Mouse (Mus musculus): ENCODE data around the gene Rab8b. TPM values are rescaled to one million over a fixed set of nuclear protein-coding genes. Genes with fewer than 3 reads are reported as not detected.
"Not testable (repeated sequence)": the region's sequence is repeated elsewhere in the genome, so short reads cannot be mapped to it uniquely, and the experiment has no call there.

The Rab8b gene
- polyA plus RNA-seq, 1 experiment = 25.3 TPM

GRCm38 (mm10) chr9:66914540-66914939, 4.9 kb downstream of the Rab8b start:
- Histone ChIP-seq H3K27ac (ENCODE audit: control insufficient read depth, insufficient read depth, low read depth, low read length, poor library complexity) (peak overlapping the region; percentile 37; the same call in 1 of the 2 replicates), H3K4me1 (ENCODE audit: control insufficient read depth, insufficient read depth, low read length) (peaks cover 10% of the 10 kb centered on the region; the same call in 1 of the 2 replicates), H3K4me3 (replicated peaks; ENCODE audit: control insufficient read depth, low read depth, low read length) (no peak overlapping the region)
- TF ChIP-seq CTCF (IDR thresholded peaks at IDR 0.05; ENCODE audit: control insufficient read depth, insufficient read depth, low read length) (no peak), POLR2A (IDR thresholded peaks at IDR 0.05; ENCODE audit: borderline replicate concordance, control insufficient read depth, low read depth, low read length) (no peak)
- 50% methylated on average over 3 of the region's 3 CpGs for WGBS

GRCm38 (mm10) chr9:66913254-66913934, 6.1 kb downstream of the Rab8b start:
- H3K4me1 ChIP-seq (ENCODE audit: control insufficient read depth, insufficient read depth, low read length) = peaks cover 10% of the 10 kb centered on the region; the same call in 1 of the 2 replicates
- H3K27ac ChIP-seq (ENCODE audit: control insufficient read depth, insufficient read depth, low read depth, low read length, poor library complexity) = peak overlapping the region; percentile 45; the same call in 1 of the 2 replicates
- H3K4me3 ChIP-seq (replicated peaks; ENCODE audit: control insufficient read depth, low read depth, low read length) = not testable (repeated sequence)
- WGBS = 62% methylated on average over 5 of the region's 5 CpGs

GRCm38 (mm10) chr9:66912304-66912703, 7.2 kb downstream of the Rab8b start:
- no peak for TF ChIP-seq CTCF (IDR thresholded peaks at IDR 0.05; ENCODE audit: control insufficient read depth, insufficient read depth, low read length)
- no peak for TF ChIP-seq POLR2A (IDR thresholded peaks at IDR 0.05; ENCODE audit: borderline replicate concordance, control insufficient read depth, low read depth, low read length)
- no peak overlapping the region for H3K27ac ChIP-seq (ENCODE audit: control insufficient read depth, insufficient read depth, low read depth, low read length, poor library complexity)
- no peak overlapping the region for H3K4me3 ChIP-seq (replicated peaks; ENCODE audit: control insufficient read depth, low read depth, low read length)
- peaks cover 12% of the 10 kb centered on the region; the same call in 1 of the 2 replicates for H3K4me1 ChIP-seq (ENCODE audit: control insufficient read depth, insufficient read depth, low read length)

- no peak overlapping the region for H3K4me3 ChIP-seq (replicated peaks; ENCODE audit: control insufficient read depth, low read depth, low read length)
- 43% methylated on average over 5 of the region's 5 CpGs for WGBS
- H3K27ac ChIP-seq (ENCODE audit: control insufficient read depth, insufficient read depth, low read depth, low read length, poor library complexity) = no peak overlapping the region
- TF ChIP-seq POLR2A (IDR thresholded peaks at IDR 0.05; ENCODE audit: borderline replicate concordance, control insufficient read depth, low read depth, low read length) = no peak
- TF ChIP-seq CTCF (IDR thresholded peaks at IDR 0.05; ENCODE audit: control insufficient read depth, insufficient read depth, low read length) = no peak
- peaks cover 9% of the 10 kb centered on the region; the same call in 1 of the 2 replicates for H3K4me1 ChIP-seq (ENCODE audit: control insufficient read depth, insufficient read depth, low read length)
Observed at GRCm38 (mm10) chr9:66910677-66911076, 8.8 kb downstream of the Rab8b start.

- TF ChIP-seq CTCF (IDR thresholded peaks at IDR 0.05; ENCODE audit: control insufficient read depth, insufficient read depth, low read length) (no peak), POLR2A (IDR thresholded peaks at IDR 0.05; ENCODE audit: borderline replicate concordance, control insufficient read depth, low read depth, low read length) (no peak)
- peak overlapping the region; percentile 22 for H3K27ac ChIP-seq (ENCODE audit: control insufficient read depth, insufficient read depth, low read depth, low read length, poor library complexity)
- no peak overlapping the region for H3K4me3 ChIP-seq (replicated peaks; ENCODE audit: control insufficient read depth, low read depth, low read length)
- 30% methylated on average over 7 of the region's 7 CpGs for WGBS
- H3K4me1 ChIP-seq (ENCODE audit: control insufficient read depth, insufficient read depth, low read length) = peaks cover 9% of the 10 kb centered on the region; the same call in 1 of the 2 replicates
Observed at GRCm38 (mm10) chr9:66909922-66910321, 9.6 kb downstream of the Rab8b start.

- TF ChIP-seq CTCF (IDR thresholded peaks at IDR 0.05; ENCODE audit: control insufficient read depth, insufficient read depth, low read length) (no peak), POLR2A (IDR thresholded peaks at IDR 0.05; ENCODE audit: borderline replicate concordance, control insufficient read depth, low read depth, low read length) (no peak)
- Histone ChIP-seq H3K27ac (ENCODE audit: control insufficient read depth, insufficient read depth, low read depth, low read length, poor library complexity) (no peak overlapping the region; the same call in 1 of the 2 replicates), H3K4me1 (ENCODE audit: control insufficient read depth, insufficient read depth, low read length) (peaks cover 3% of the 10 kb centered on the region; the same call in 1 of the 2 replicates), H3K4me3 (replicated peaks; ENCODE audit: control insufficient read depth, low read depth, low read length) (no peak overlapping the region)
- WGBS = 34% methylated on average over 5 of the region's 5 CpGs
Observed at GRCm38 (mm10) chr9:66907746-66908397, 11.6 kb downstream of the Rab8b start.

- TF ChIP-seq POLR2A (IDR thresholded peaks at IDR 0.05; ENCODE audit: borderline replicate concordance, control insufficient read depth, low read depth, low read length) = no peak
- no peak for TF ChIP-seq CTCF (IDR thresholded peaks at IDR 0.05; ENCODE audit: control insufficient read depth, insufficient read depth, low read length)
- Histone ChIP-seq H3K4me1 (ENCODE audit: control insufficient read depth, insufficient read depth, low read length) (peaks cover 3% of the 10 kb centered on the region; the same call in 1 of the 2 replicates), H3K27ac (ENCODE audit: control insufficient read depth, insufficient read depth, low read depth, low read length, poor library complexity) (no peak overlapping the region), H3K4me3 (replicated peaks; ENCODE audit: control insufficient read depth, low read depth, low read length) (no peak overlapping the region)
- 73% methylated on average over 8 of the region's 8 CpGs for WGBS
Observed at GRCm38 (mm10) chr9:66907126-66907525, 12.4 kb downstream of the Rab8b start.

GRCm38 (mm10) chr9:66905990-66906389, 13.5 kb downstream of the Rab8b start:
- WGBS = 75% methylated on average over 9 of the region's 9 CpGs
- TF ChIP-seq CTCF (IDR thresholded peaks at IDR 0.05; ENCODE audit: control insufficient read depth, insufficient read depth, low read length) = no peak
- TF ChIP-seq POLR2A (IDR thresholded peaks at IDR 0.05; ENCODE audit: borderline replicate concordance, control insufficient read depth, low read depth, low read length) = no peak
- Histone ChIP-seq H3K4me1 (ENCODE audit: control insufficient read depth, insufficient read depth, low read length) (peaks cover 1% of the 10 kb centered on the region; the same call in 1 of the 2 replicates), H3K27ac (ENCODE audit: control insufficient read depth, insufficient read depth, low read depth, low read length, poor library complexity) (no peak overlapping the region), H3K4me3 (replicated peaks; ENCODE audit: control insufficient read depth, low read depth, low read length) (no peak overlapping the region)
